Mouse (Mus musculus): Measurements from ENCODE around the gene Lin37. TPM values are rescaled to one million over a fixed set of nuclear protein-coding genes. Genes with fewer than 3 reads are reported as not detected.

The Lin37 gene
- total RNA-seq, 2 experiments from 2014 or later, result 14.8 to 17.1 TPM

- peak; percentile 18 for DNase-seq
Observed at GRCm38 (mm10) chr7:30586455-30587020, 26.9 kb upstream of the Lin37 start.

- DNase-seq, result no peak
Observed at GRCm38 (mm10) chr7:30585170-30585569, 25.5 kb upstream of the Lin37 start.

- DNase-seq, result peak; percentile 6
Observed at GRCm38 (mm10) chr7:30584339-30584738, 24.7 kb upstream of the Lin37 start.

- no peak for DNase-seq
Observed at GRCm38 (mm10) chr7:30581547-30581946, 21.9 kb upstream of the Lin37 start.

- no peak for DNase-seq
Observed at GRCm38 (mm10) chr7:30579950-30580349, 20.3 kb upstream of the Lin37 start.

GRCm38 (mm10) chr7:30572969-30573368 is 13.3 kb upstream of the Lin37 start:
- DNase-seq, result peak; percentile 81

- DNase-seq, result no peak
Observed at GRCm38 (mm10) chr7:30572389-30572788, 12.8 kb upstream of the Lin37 start.

- DNase-seq, result no peak
Observed at GRCm38 (mm10) chr7:30567555-30567954, 7.9 kb upstream of the Lin37 start.

- DNase-seq, result no peak
Observed at GRCm38 (mm10) chr7:30566033-30566432, 6.4 kb upstream of the Lin37 start.

- DNase-seq, result no peak
Observed at GRCm38 (mm10) chr7:30564970-30565571, 5.4 kb upstream of the Lin37 start, which contains the start of gene Igflr1. Gene Igflr1, plus strand, starts transcription at chr7:30565427.

- no peak for DNase-seq
Observed at GRCm38 (mm10) chr7:30563906-30564280, 4.3 kb upstream of the Lin37 start.

- DNase-seq, result peak; percentile 97
Observed at GRCm38 (mm10) chr7:30563117-30563905, 3.7 kb upstream of the Lin37 start, which contains the start of the genes U2af1l4, Gm49396 and Psenen. Gene U2af1l4, plus strand, starts transcription at chr7:30563301. Gene Gm49396, plus strand, starts transcription at chr7:30563344. Gene Psenen, minus strand, starts transcription at chr7:30563627.

GRCm38 (mm10) chr7:30562526-30563116 is 3.0 kb upstream of the Lin37 start:
- DNase-seq, result no peak

- DNase-seq, result no peak
Observed at GRCm38 (mm10) chr7:30560296-30560695, 658 bp upstream of the Lin37 start.

- no peak for DNase-seq
Observed at GRCm38 (mm10) chr7:30558656-30559442, 789 bp downstream of the Lin37 start.

GRCm38 (mm10) chr7:30557901-30558514 is 1.6 kb downstream of the Lin37 start:
- DNase-seq, result no peak

GRCm38 (mm10) chr7:30556894-30557536 is 2.6 kb downstream of the Lin37 start:
- peak; percentile 29 for DNase-seq

GRCm38 (mm10) chr7:30553810-30554584 is 5.6 kb downstream of the Lin37 start:
- peak; percentile 7 for DNase-seq

GRCm38 (mm10) chr7:30553021-30553589 is 6.5 kb downstream of the Lin37 start:
- peak; percentile 87 for DNase-seq
